Mouse (Mus musculus) ES-E14 (cell line): ENCODE data around the gene A430005L14Rik. TPM values are rescaled to one million over a fixed set of nuclear protein-coding genes. Genes with fewer than 3 reads are reported as not detected.
"Not testable (repeated sequence)": the region's sequence is repeated elsewhere in the genome, so short reads cannot be mapped to it uniquely, and the experiment has no call there.

Experiments
- DNase-seq: peaks from one replicate; pipeline ENCODE4 v3.0.0-alpha.2; 2013; ENCODE audit warnings: low read depth, low spot score
- H3K27ac ChIP-seq: 2 replicates; pipeline ENCODE4 v1.5.1; 2012; ENCODE audit warnings: low read depth, mild to moderate bottlenecking, low read length, moderate library complexity, mixed read lengths; ENCODE audit not compliant: poor library complexity, insufficient read depth, severe bottlenecking
- H3K36me3 ChIP-seq: 2 replicates; pipeline ENCODE4 v1.6.1; 2012; ENCODE audit warnings: mild to moderate bottlenecking, low read length, moderate library complexity, mixed read lengths; ENCODE audit not compliant: control insufficient read depth, poor library complexity, insufficient read depth, severe bottlenecking
- H3K4me1 ChIP-seq, 2 experiments: fragments of 150-350 bp in 1 of 2; sonication (generic) in 1 of 2; 2 replicates each; pipeline ENCODE4 v1.6.1; 2012; ENCODE audit warnings: low read length in 2 of 2, mild to moderate bottlenecking in 1 of 2, mixed read lengths in 1 of 2; ENCODE audit not compliant: control insufficient read depth in 2 of 2, insufficient read depth in 2 of 2, poor library complexity in 1 of 2
- H3K4me3 ChIP-seq, 2 experiments: fragments of 150-350 bp in 1 of 2; sonication (generic) in 1 of 2; 2 replicates each; pipeline ENCODE4 v1.5.1; 2012; ENCODE audit warnings: low read length in 2 of 2, low read depth in 1 of 2, mild to moderate bottlenecking in 1 of 2, mixed read lengths in 1 of 2; ENCODE audit not compliant: insufficient read depth in 1 of 2, poor library complexity in 1 of 2, severe bottlenecking in 1 of 2
- H3K9ac ChIP-seq: 2 replicates; pipeline ENCODE4 v1.6.1; 2012; ENCODE audit warnings: low read depth, mild to moderate bottlenecking, low read length, mixed read lengths; ENCODE audit not compliant: poor library complexity, insufficient read depth, severe bottlenecking
- H3K9me3 ChIP-seq: fragments of 150-350 bp; sonication (generic); 2 replicates; pipeline ENCODE4 v1.6.1; 2012; ENCODE audit warnings: low read depth, mild to moderate bottlenecking, low read length; ENCODE audit not compliant: control insufficient read depth, insufficient read depth
- CHD2 ChIP-seq: IDR thresholded peaks from 2 replicates; pipeline ENCODE4 v1.6.1; 2014; ENCODE audit warnings: mild to moderate bottlenecking, low read depth, low read length, inconsistent platforms
- HCFC1 ChIP-seq: IDR thresholded peaks from 2 replicates; pipeline ENCODE4 v1.6.1; 2012; ENCODE audit warnings: low read length, inconsistent platforms, borderline replicate concordance; ENCODE audit not compliant: insufficient read depth
- MAFK ChIP-seq: IDR thresholded peaks from 2 replicates; pipeline ENCODE4 v1.6.1; 2014; ENCODE audit warnings: mild to moderate bottlenecking, low read depth, low read length, inconsistent platforms; ENCODE audit not compliant: insufficient read depth
- ZC3H11A ChIP-seq: IDR thresholded peaks from 2 replicates; pipeline ENCODE4 v1.6.1; 2012; ENCODE audit warnings: low read depth, mild to moderate bottlenecking, inconsistent platforms, low read length, borderline replicate concordance
- ZNF384 ChIP-seq: IDR thresholded peaks from 2 replicates; pipeline ENCODE4 v1.6.1; 2012; ENCODE audit warnings: low read depth, low read length, inconsistent platforms
- in situ Hi-C, 2 experiments: fragments of 600-800 bp; cut with MboI; formaldehyde crosslinking; loops; one replicate each; pipeline ENCODE4 v1.15.1; 2025; ENCODE audit warnings: low sequenced_read_pairs in 2 of 2, inconsistent platforms in 1 of 2; ENCODE audit not compliant: unreplicated experiment in 2 of 2
- total RNA-seq: library from RNA; depleted of rRNA; stranded (reverse); fragments of 300-350 nt; gene quantifications from 2 replicates; pipeline ENCODE4 v1.2.3, GENCODE M21; 2012

The A430005L14Rik gene
- total RNA-seq, 1 experiment: 71.4 TPM

GRCm38 (mm10) chr4:153920517-153921233, 36.4 kb upstream of the A430005L14Rik start:
- Histone ChIP-seq H3K9me3 (no peaks in the 10 kb centered on the region), H3K4me1 (peaks cover 0 to 2% of the 10 kb centered on the region in 2 experiments; a peak in 2 of 4 replicates), H3K27ac (no peak overlapping the region), H3K4me3 (no peak overlapping the region), H3K9ac (no peak overlapping the region), H3K36me3 (no peaks in the 10 kb centered on the region)
- no peak for DNase-seq
- in situ Hi-C loops: no loop called here
- TF ChIP-seq ZC3H11A: no peak
- TF ChIP-seq ZNF384: no peak
- TF ChIP-seq CHD2: no peak
- TF ChIP-seq HCFC1: no peak

- H3K4me3 ChIP-seq, DNase-seq, H3K9ac ChIP-seq, H3K4me1 ChIP-seq, H3K27ac ChIP-seq, H3K9me3 ChIP-seq, H3K36me3 ChIP-seq, in situ Hi-C loops: not testable (repeated sequence)
Measured at GRCm38 (mm10) chr4:153922090-153922489, 34.9 kb upstream of the A430005L14Rik start.

GRCm38 (mm10) chr4:153928772-153929299, 28.2 kb upstream of the A430005L14Rik start:
- Histone ChIP-seq H3K9me3 (no peaks in the 10 kb centered on the region), H3K4me1 (no peaks in the 10 kb centered on the region; a peak in 1 of 4 replicates), H3K4me3 (no peak overlapping the region), H3K27ac (no peak overlapping the region), H3K9ac (no peak overlapping the region), H3K36me3 (no peaks in the 10 kb centered on the region)
- DNase-seq: no peak
- no peak for TF ChIP-seq CHD2
- no peak for TF ChIP-seq MAFK
- no peak for TF ChIP-seq ZC3H11A
- no peak for TF ChIP-seq ZNF384
- TF ChIP-seq HCFC1: no peak
- in situ Hi-C loops: no loop called here

- H3K4me1 ChIP-seq: no peaks in the 10 kb centered on the region; a peak in 1 of 4 replicates
- no peaks in the 10 kb centered on the region for H3K9me3 ChIP-seq
- no peak overlapping the region for H3K9ac ChIP-seq
- H3K4me3 ChIP-seq: no peak overlapping the region
- no peaks in the 10 kb centered on the region for H3K36me3 ChIP-seq
- TF ChIP-seq MAFK (no peak), ZNF384 (no peak), HCFC1 (no peak), CHD2 (no peak), ZC3H11A (no peak)
- in situ Hi-C loops: no loop called here
- no peak for DNase-seq
- no peak overlapping the region for H3K27ac ChIP-seq
Measured at GRCm38 (mm10) chr4:153929425-153929824, 27.6 kb upstream of the A430005L14Rik start.

- DNase-seq: no peak
- TF ChIP-seq ZC3H11A (no peak), ZNF384 (no peak), MAFK (no peak), CHD2 (no peak), HCFC1 (no peak)
- Histone ChIP-seq H3K4me1 (no peaks in the 10 kb centered on the region; a peak in 1 of 4 replicates), H3K4me3 (no peak overlapping the region), H3K27ac (no peak overlapping the region), H3K9ac (no peak overlapping the region), H3K9me3 (no peaks in the 10 kb centered on the region), H3K36me3 (no peaks in the 10 kb centered on the region)
- in situ Hi-C loops: no loop called here
Measured at GRCm38 (mm10) chr4:153929921-153930320, 27.1 kb upstream of the A430005L14Rik start.
